Mouse (Mus musculus): ENCODE measurements around the gene Gm20379. TPM values are rescaled to one million over a fixed set of nuclear protein-coding genes. Genes with fewer than 3 reads are reported as not detected.

Gm20379 gene
- polyA plus RNA-seq (2015; fragmentation: Nextera tagmentation; extraction: Ambion mirVana) = 0.62 and 0.90 TPM in 2 replicates

- H3K27ac ChIP-seq (ENCODE audit: low read length) = no peak within 1 kb of the TSS
- H3K4me1 ChIP-seq (ENCODE audit: control insufficient read depth, insufficient read depth, low read length) = no peaks in the 10 kb centered on the region
- H3K27me3 ChIP-seq (ENCODE audit: control insufficient read depth, insufficient read depth, low read length) = no peaks in the 10 kb centered on the region
- no peak within 1 kb of the TSS for H3K9ac ChIP-seq (ENCODE audit: low read length)
- H3K4me2 ChIP-seq (ENCODE audit: low read depth, low read length) = no peak within 1 kb of the TSS
- H3K36me3 ChIP-seq (ENCODE audit: control insufficient read depth, insufficient read depth, low read length) = peaks cover 9% of the 10 kb centered on the region; the same call in 1 of the 2 replicates
- 97% methylated on average over 11 of the region's 11 CpGs for WGBS
- H3K4me3 ChIP-seq (replicated peaks; ENCODE audit: low read length) = no peak within 1 kb of the TSS
- H3K9me3 ChIP-seq (replicated peaks; ENCODE audit: control insufficient read depth, low read length) = no peaks in the 10 kb centered on the region
- ATAC-seq (ENCODE audit: insufficient read depth, low FRiP score) = no peak
Observed at GRCm38 (mm10) chr13:92305680-92306079, at the start of gene Gm20379. Gene Gm20379, plus strand, starts transcription at chr13:92305980.

- Histone ChIP-seq H3K27ac (ENCODE audit: low read length) (no peak overlapping the region), H3K4me2 (ENCODE audit: low read depth, low read length) (no peak overlapping the region), H3K36me3 (ENCODE audit: control insufficient read depth, insufficient read depth, low read length) (no peaks in the 10 kb centered on the region), H3K4me3 (replicated peaks; ENCODE audit: low read length) (no peak overlapping the region), H3K4me1 (ENCODE audit: control insufficient read depth, insufficient read depth, low read length) (no peaks in the 10 kb centered on the region), H3K9me3 (replicated peaks; ENCODE audit: control insufficient read depth, low read length) (no peaks in the 10 kb centered on the region), H3K27me3 (ENCODE audit: control insufficient read depth, insufficient read depth, low read length) (no peaks in the 10 kb centered on the region), H3K9ac (ENCODE audit: low read length) (no peak overlapping the region)
- no peak for ATAC-seq (ENCODE audit: insufficient read depth, low FRiP score)
- 82% methylated on average over 5 of the region's 5 CpGs for WGBS
Observed at GRCm38 (mm10) chr13:92261329-92261728, 44.5 kb upstream of the Gm20379 start.

GRCm38 (mm10) chr13:92263566-92263965 is 42.2 kb upstream of the Gm20379 start:
- ATAC-seq (ENCODE audit: insufficient read depth, low FRiP score) = no peak
- 87% methylated on average over 6 of the region's 6 CpGs for WGBS
- no peak overlapping the region for H3K9ac ChIP-seq (ENCODE audit: low read length)

GRCm38 (mm10) chr13:92267076-92267475 is 38.7 kb upstream of the Gm20379 start:
- no peak overlapping the region for H3K27ac ChIP-seq (ENCODE audit: low read length)
- H3K9me3 ChIP-seq (replicated peaks; ENCODE audit: control insufficient read depth, low read length) = no peaks in the 10 kb centered on the region
- no peak overlapping the region for H3K9ac ChIP-seq (ENCODE audit: low read length)
- H3K4me2 ChIP-seq (ENCODE audit: low read depth, low read length) = no peak overlapping the region
- H3K4me3 ChIP-seq (replicated peaks; ENCODE audit: low read length) = no peak overlapping the region
- WGBS = 84% methylated on average over 3 of the region's 3 CpGs
- H3K27me3 ChIP-seq (ENCODE audit: control insufficient read depth, insufficient read depth, low read length) = no peaks in the 10 kb centered on the region
- H3K4me1 ChIP-seq (ENCODE audit: control insufficient read depth, insufficient read depth, low read length) = no peaks in the 10 kb centered on the region
- no peaks in the 10 kb centered on the region for H3K36me3 ChIP-seq (ENCODE audit: control insufficient read depth, insufficient read depth, low read length)
- no peak for ATAC-seq (ENCODE audit: insufficient read depth, low FRiP score)

More at GRCm38 (mm10) chr13:92263566-92263965, 42.2 kb upstream of the Gm20379 start:
- no peaks in the 10 kb centered on the region for H3K9me3 ChIP-seq (replicated peaks; ENCODE audit: control insufficient read depth, low read length)
- no peak overlapping the region for H3K4me2 ChIP-seq (ENCODE audit: low read depth, low read length)
- no peak overlapping the region for H3K4me3 ChIP-seq (replicated peaks; ENCODE audit: low read length)
- no peaks in the 10 kb centered on the region for H3K36me3 ChIP-seq (ENCODE audit: control insufficient read depth, insufficient read depth, low read length)
- H3K4me1 ChIP-seq (ENCODE audit: control insufficient read depth, insufficient read depth, low read length) = no peaks in the 10 kb centered on the region
- H3K27ac ChIP-seq (ENCODE audit: low read length) = no peak overlapping the region
- no peaks in the 10 kb centered on the region for H3K27me3 ChIP-seq (ENCODE audit: control insufficient read depth, insufficient read depth, low read length)

DNA sequence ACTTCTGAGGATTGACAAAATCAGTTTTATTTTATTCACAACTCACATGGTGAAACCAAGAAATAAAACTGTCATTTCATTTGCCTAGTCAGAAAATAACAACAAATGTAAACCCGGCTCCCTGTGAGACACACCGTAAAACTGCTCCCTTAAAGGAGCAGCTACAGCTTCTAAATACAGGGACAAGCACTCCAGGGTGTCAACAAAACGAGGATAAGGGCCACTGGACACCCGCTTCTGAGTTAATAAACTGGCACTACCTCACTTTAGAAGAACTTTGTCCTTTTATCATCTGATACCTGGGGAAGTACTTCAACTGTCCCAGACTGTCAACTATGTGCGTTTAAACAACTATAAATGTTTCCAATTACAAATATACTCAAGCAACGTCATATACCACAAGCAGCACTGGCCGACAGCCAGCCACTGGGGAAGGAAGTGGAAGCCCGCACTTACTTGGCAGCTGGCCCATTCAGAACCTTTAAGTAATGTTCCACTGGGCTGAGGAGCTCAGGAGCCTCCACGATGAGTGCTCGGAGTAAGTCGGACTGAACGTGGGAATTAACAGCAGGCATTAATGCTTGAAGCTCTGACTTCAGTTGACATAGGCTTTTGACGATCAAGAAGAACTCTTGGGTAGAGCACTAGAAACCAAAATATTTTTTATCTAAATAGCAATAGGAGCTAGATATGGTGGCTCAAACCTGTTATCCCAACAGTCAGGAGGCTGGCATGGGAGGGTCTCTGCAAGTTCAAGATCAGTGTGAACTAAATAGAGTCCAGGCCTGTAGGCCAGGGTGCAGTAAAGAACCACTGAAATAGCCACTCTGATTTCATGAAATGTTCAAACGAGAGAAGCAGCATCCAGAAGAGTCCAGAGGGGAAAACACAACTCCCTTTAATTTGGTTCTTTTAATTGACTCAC is 31.2 kb upstream of the Gm20379 start:
- Histone ChIP-seq H3K9ac (ENCODE audit: low read length) (no peak overlapping the region), H3K27ac (ENCODE audit: low read length) (no peak overlapping the region), H3K4me1 (ENCODE audit: control insufficient read depth, insufficient read depth, low read length) (no peaks in the 10 kb centered on the region), H3K36me3 (ENCODE audit: control insufficient read depth, insufficient read depth, low read length) (no peaks in the 10 kb centered on the region), H3K4me3 (replicated peaks; ENCODE audit: low read length) (no peak overlapping the region), H3K4me2 (ENCODE audit: low read depth, low read length) (no peak overlapping the region), H3K9me3 (replicated peaks; ENCODE audit: control insufficient read depth, low read length) (no peaks in the 10 kb centered on the region), H3K27me3 (ENCODE audit: control insufficient read depth, insufficient read depth, low read length) (no peaks in the 10 kb centered on the region)
- 50% methylated on average over 14 of the region's 14 CpGs for WGBS
- peak; percentile 56; the same call in 1 of the 2 replicates for ATAC-seq (ENCODE audit: insufficient read depth, low FRiP score)

DNA sequence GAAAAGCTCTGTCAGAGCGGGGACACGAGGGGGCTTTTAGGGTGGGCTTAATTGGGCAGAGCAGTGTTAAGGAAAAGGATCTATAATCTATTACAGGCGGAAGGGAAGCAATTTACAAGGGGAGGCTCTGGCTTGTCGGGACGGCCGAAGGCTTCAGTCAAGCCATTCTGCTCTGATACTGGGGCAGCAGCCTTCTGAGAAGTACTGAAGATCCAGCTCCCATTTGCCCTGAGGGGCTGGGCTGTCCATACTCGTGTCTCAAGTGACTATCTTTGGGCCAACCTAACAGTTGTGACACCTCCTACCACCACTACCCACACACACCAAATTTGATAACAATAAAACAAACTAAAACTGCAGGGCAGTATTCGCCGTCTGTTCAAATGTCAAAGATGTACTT is 30.5 kb upstream of the Gm20379 start:
- no peak overlapping the region for H3K4me3 ChIP-seq (replicated peaks; ENCODE audit: low read length)
- H3K27ac ChIP-seq (ENCODE audit: low read length) = no peak overlapping the region
- H3K4me1 ChIP-seq (ENCODE audit: control insufficient read depth, insufficient read depth, low read length) = no peaks in the 10 kb centered on the region
- no peaks in the 10 kb centered on the region for H3K27me3 ChIP-seq (ENCODE audit: control insufficient read depth, insufficient read depth, low read length)
- no peaks in the 10 kb centered on the region for H3K36me3 ChIP-seq (ENCODE audit: control insufficient read depth, insufficient read depth, low read length)
- WGBS = 90% methylated on average over 9 of the region's 9 CpGs
- H3K9ac ChIP-seq (ENCODE audit: low read length) = no peak overlapping the region
- ATAC-seq (ENCODE audit: insufficient read depth, low FRiP score) = no peak
- H3K4me2 ChIP-seq (ENCODE audit: low read depth, low read length) = no peak overlapping the region
- H3K9me3 ChIP-seq (replicated peaks; ENCODE audit: control insufficient read depth, low read length) = no peaks in the 10 kb centered on the region

- no peaks in the 10 kb centered on the region for H3K27me3 ChIP-seq (ENCODE audit: control insufficient read depth, insufficient read depth, low read length)
- WGBS = 93% methylated on average over 2 of the region's 2 CpGs
Observed at GRCm38 (mm10) chr13:92277027-92277426, 28.8 kb upstream of the Gm20379 start.

GRCm38 (mm10) chr13:92291605-92292004 is 14.2 kb upstream of the Gm20379 start:
- H3K4me3 ChIP-seq (replicated peaks; ENCODE audit: low read length) = no peak overlapping the region
- no peak overlapping the region for H3K9ac ChIP-seq (ENCODE audit: low read length)
- H3K4me2 ChIP-seq (ENCODE audit: low read depth, low read length) = no peak overlapping the region
- no peak overlapping the region for H3K27ac ChIP-seq (ENCODE audit: low read length)
- H3K9me3 ChIP-seq (replicated peaks; ENCODE audit: control insufficient read depth, low read length) = no peaks in the 10 kb centered on the region
- H3K4me1 ChIP-seq (ENCODE audit: control insufficient read depth, insufficient read depth, low read length) = no peaks in the 10 kb centered on the region
- H3K27me3 ChIP-seq (ENCODE audit: control insufficient read depth, insufficient read depth, low read length) = no peaks in the 10 kb centered on the region
- H3K36me3 ChIP-seq (ENCODE audit: control insufficient read depth, insufficient read depth, low read length) = 0 out of 2 replicates have a peak, but pooled peaks cover 7% of the 10 kb centered on the region
- no peak for ATAC-seq (ENCODE audit: insufficient read depth, low FRiP score)
- WGBS = 46% methylated on average over 4 of the region's 4 CpGs

More at GRCm38 (mm10) chr13:92277027-92277426, 28.8 kb upstream of the Gm20379 start:
- Histone ChIP-seq H3K36me3 (ENCODE audit: control insufficient read depth, insufficient read depth, low read length) (no peaks in the 10 kb centered on the region), H3K4me1 (ENCODE audit: control insufficient read depth, insufficient read depth, low read length) (no peaks in the 10 kb centered on the region), H3K27ac (ENCODE audit: low read length) (no peak overlapping the region), H3K4me2 (ENCODE audit: low read depth, low read length) (no peak overlapping the region), H3K4me3 (replicated peaks; ENCODE audit: low read length) (no peak overlapping the region), H3K9me3 (replicated peaks; ENCODE audit: control insufficient read depth, low read length) (no peaks in the 10 kb centered on the region), H3K9ac (ENCODE audit: low read length) (no peak overlapping the region)
- no peak for ATAC-seq (ENCODE audit: insufficient read depth, low FRiP score)

GRCm38 (mm10) chr13:92293883-92294282 is 11.9 kb upstream of the Gm20379 start:
- 69% methylated on average over 5 of the region's 5 CpGs for WGBS
- H3K27me3 ChIP-seq (ENCODE audit: control insufficient read depth, insufficient read depth, low read length) = no peaks in the 10 kb centered on the region
- H3K9me3 ChIP-seq (replicated peaks; ENCODE audit: control insufficient read depth, low read length) = no peaks in the 10 kb centered on the region
- no peak overlapping the region for H3K4me3 ChIP-seq (replicated peaks; ENCODE audit: low read length)
- no peaks in the 10 kb centered on the region for H3K4me1 ChIP-seq (ENCODE audit: control insufficient read depth, insufficient read depth, low read length)
- no peak overlapping the region for H3K27ac ChIP-seq (ENCODE audit: low read length)
- 0 out of 2 replicates have a peak, but pooled peaks cover 7% of the 10 kb centered on the region for H3K36me3 ChIP-seq (ENCODE audit: control insufficient read depth, insufficient read depth, low read length)
- H3K9ac ChIP-seq (ENCODE audit: low read length) = no peak overlapping the region
- no peak overlapping the region for H3K4me2 ChIP-seq (ENCODE audit: low read depth, low read length)
- no peak for ATAC-seq (ENCODE audit: insufficient read depth, low FRiP score)

Measured in stomach, embryonic 16.5 days (tissue).